ENCODE assay signal across 15 mouse cellular contexts in the genomic region with DNA sequence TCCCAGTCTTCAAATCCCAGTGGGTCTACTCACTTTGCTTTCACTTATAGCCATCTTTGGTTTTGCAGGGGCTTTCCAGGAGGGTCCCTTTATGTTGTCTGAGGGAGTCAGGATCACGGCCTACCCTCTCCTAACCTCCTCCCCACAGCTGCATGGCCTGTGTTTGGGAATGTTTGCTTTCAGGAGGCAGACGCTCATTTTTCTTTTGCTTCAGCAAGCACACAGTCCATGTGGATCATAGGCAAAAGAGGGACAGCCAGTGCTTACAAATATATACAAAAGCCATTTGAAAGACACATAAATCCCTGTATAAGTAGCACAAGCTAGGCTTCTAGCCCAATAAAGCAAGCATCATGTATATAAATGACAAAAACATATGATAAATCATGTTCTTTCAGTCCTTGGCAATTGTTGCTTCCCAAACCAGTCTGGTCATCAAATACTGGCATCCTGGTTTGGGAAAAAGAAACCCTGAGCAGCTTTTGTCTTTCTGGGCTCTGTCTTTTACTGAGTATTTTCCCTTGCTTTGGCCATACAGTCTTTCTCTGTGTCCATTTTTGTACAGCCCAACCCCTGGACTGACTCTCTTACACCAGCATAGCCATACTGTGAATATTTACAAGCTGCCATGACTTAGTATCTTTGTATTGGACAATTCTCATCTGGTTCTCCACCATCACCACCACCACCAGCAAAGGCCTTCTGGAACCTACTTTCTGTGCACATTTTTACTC.
"Had no signal": no experiment of that assay in that cellular context is flagged by ENCODE, and none has a peak within 500 bp of the region (broad histone marks: within the 10 kb centered on the region; RNA-seq: fewer than 3 reads in every experiment).

No protein-coding gene starts in this region.

- H3K9me3 ChIP-seq: limb, embryonic 13.5 days; midbrain, embryonic 10.5 days; neural tube, embryonic 15.5 days had no signal

- H3K36me3 ChIP-seq: limb, embryonic 13.5 days; midbrain, embryonic 10.5 days; neural tube, embryonic 15.5 days had no signal

- H3K9ac ChIP-seq: limb, embryonic 13.5 days; liver, embryonic 14.5 days; neural tube, embryonic 15.5 days had no signal

- H3K4me2 ChIP-seq: limb, embryonic 13.5 days; neural tube, embryonic 15.5 days had no signal

- H3K4me1 ChIP-seq: limb, embryonic 13.5 days; neural tube, embryonic 15.5 days had no signal

- H3K27me3 ChIP-seq: limb, embryonic 13.5 days; neural tube, embryonic 15.5 days had no signal

- ATAC-seq: hindbrain, embryonic 16.5 days; inflammation-experienced regulatory T-cells, adult 6 months; lung, postnatal 0 days had no signal

- H3K4me3 ChIP-seq: limb, embryonic 13.5 days; midbrain, embryonic 10.5 days; myocyte; neural tube, embryonic 15.5 days had no signal

- DNase-seq: kidney, postnatal 25 days; layer of hippocampus, postnatal 36 days; lung, postnatal 4 days; midbrain, embryonic 14.5 days; right cerebral cortex, adult 18-20 months; right cerebral cortex, postnatal 25 days; thymus, postnatal 14 days had no signal

- H3K27ac ChIP-seq: limb, embryonic 13.5 days; liver, embryonic 14.5 days; midbrain, embryonic 10.5 days; neural tube, embryonic 15.5 days had no signal
